Mouse (Mus musculus) CH12.LX (cell line): ENCODE measurements around the gene Hist1h2be. TPM values are rescaled to one million over a fixed set of nuclear protein-coding genes. Genes with fewer than 3 reads are reported as not detected.
"Not testable (repeated sequence)": the region's sequence is repeated elsewhere in the genome, so short reads cannot be mapped to it uniquely, and the experiment has no call there.

Experiments used
- DNase-seq: peaks from one replicate; pipeline ENCODE4 v3.0.0-alpha.2; 2013; ENCODE audit errors: extremely low read depth
- H3K27ac ChIP-seq: 2 replicates; pipeline ENCODE4 v1.5.1; 2012; ENCODE audit warnings: low read depth, mild to moderate bottlenecking, control low read depth, moderate library complexity; ENCODE audit not compliant: insufficient read depth
- H3K27me3 ChIP-seq: replicated peaks from 2 replicates; pipeline ENCODE3; 2012; ENCODE audit warnings: inconsistent platforms
- H3K36me3 ChIP-seq, 2 experiments: replicated peaks in 1 of 2; 2 replicates each; pipeline versions ENCODE3 to v1.6.1; 2012; ENCODE audit warnings: inconsistent platforms in 1 of 2, low read length in 1 of 2, mild to moderate bottlenecking in 1 of 2, mixed read lengths in 1 of 2, moderate library complexity in 1 of 2; ENCODE audit not compliant: control insufficient read depth in 1 of 2, insufficient read depth in 1 of 2
- H3K4me1 ChIP-seq, 2 experiments: 2 replicates each; pipeline ENCODE4 v1.6.1; 2012; ENCODE audit warnings: inconsistent platforms in 1 of 2, moderate library complexity in 1 of 2; ENCODE audit not compliant: insufficient read depth in 2 of 2, control insufficient read depth in 1 of 2
- H3K4me2 ChIP-seq: 2 replicates; pipeline ENCODE4 v1.6.1; 2012; ENCODE audit warnings: low read depth, mild to moderate bottlenecking, control low read depth; ENCODE audit not compliant: poor library complexity, insufficient read depth, severe bottlenecking
- H3K4me3 ChIP-seq, 3 experiments: fragments of 150-350 bp in 1 of 3; sonication (generic) in 1 of 3; replicated peaks in 1 of 3; 2 replicates each; pipeline versions ENCODE3 to v1.5.1; 2011 to 2012; ENCODE audit warnings: low read depth in 2 of 3, low read length in 2 of 3, mild to moderate bottlenecking in 2 of 3, moderate library complexity in 2 of 3, control low read depth in 1 of 3, improper control_type of control experiment in 1 of 3, inconsistent platforms in 1 of 3, mixed read lengths in 1 of 3; ENCODE audit not compliant: poor library complexity in 1 of 3
- H3K79me2 ChIP-seq: replicated peaks from 2 replicates; pipeline ENCODE4 v1.6.1; 2012; ENCODE audit warnings: mild to moderate bottlenecking, moderate library complexity; ENCODE audit not compliant: control insufficient read depth, poor library complexity, insufficient read depth, severe bottlenecking; ENCODE audit errors: extremely low read depth
- H3K9ac ChIP-seq: 2 replicates; pipeline ENCODE4 v1.6.1; 2012; ENCODE audit warnings: low read depth, mild to moderate bottlenecking, control low read depth, moderate library complexity; ENCODE audit not compliant: insufficient read depth
- H3K9me3 ChIP-seq: replicated peaks from 2 replicates; pipeline ENCODE3; 2012; ENCODE audit warnings: low read length, inconsistent platforms, mixed read lengths
- CHD1 ChIP-seq: IDR thresholded peaks from 2 replicates; pipeline ENCODE4 v1.6.1; 2012; ENCODE audit warnings: low read depth, low read length, improper control_type of control experiment, inconsistent platforms
- CHD2 ChIP-seq: IDR thresholded peaks from 2 replicates; pipeline ENCODE4 v1.6.1; 2011; ENCODE audit warnings: low read length, improper control_type of control experiment
- CTCF ChIP-seq, 2 experiments: IDR thresholded peaks in 1 of 2; conservative IDR thresholded peaks in 1 of 2; 2 replicates each; pipeline ENCODE4 v1.5.1; 2011 to 2012; ENCODE audit warnings: low read depth in 2 of 2, low read length in 2 of 2, improper control_type of control experiment in 1 of 2, inconsistent platforms in 1 of 2, mild to moderate bottlenecking in 1 of 2, moderate library complexity in 1 of 2
- E2F4 ChIP-seq: IDR thresholded peaks from 2 replicates; pipeline ENCODE4 v1.6.1; 2011; ENCODE audit warnings: low read depth, low read length, improper control_type of control experiment; ENCODE audit not compliant: insufficient replicate concordance
- EP300 ChIP-seq: IDR thresholded peaks from 2 replicates; pipeline ENCODE4 v1.6.1; 2011; ENCODE audit warnings: low read length, improper control_type of control experiment
- ETS1 ChIP-seq: conservative IDR thresholded peaks from 2 replicates; pipeline ENCODE4 v1.6.1; 2012; ENCODE audit warnings: low read depth, mild to moderate bottlenecking, inconsistent platforms, low read length, improper control_type of control experiment, moderate library complexity
- GABPA ChIP-seq: IDR thresholded peaks from 2 replicates; pipeline ENCODE4 v1.6.1; 2012; ENCODE audit warnings: low read depth, low read length, improper control_type of control experiment, inconsistent platforms; ENCODE audit not compliant: insufficient replicate concordance
- HCFC1 ChIP-seq: IDR thresholded peaks from 2 replicates; pipeline ENCODE4 v1.6.1; 2012; ENCODE audit warnings: low read depth, mild to moderate bottlenecking, inconsistent platforms, low read length, improper control_type of control experiment
- IRF4 ChIP-seq: IDR thresholded peaks from 2 replicates; pipeline ENCODE4 v1.6.1; 2014; ENCODE audit warnings: low read depth, mild to moderate bottlenecking, inconsistent platforms, low read length, improper control_type of control experiment
- JUN ChIP-seq: IDR thresholded peaks from 2 replicates; pipeline ENCODE4 v1.6.1; 2011; ENCODE audit warnings: low read depth, mild to moderate bottlenecking, low read length, improper control_type of control experiment, moderate library complexity; ENCODE audit not compliant: insufficient read depth
- JUND ChIP-seq: conservative IDR thresholded peaks from 2 replicates; pipeline ENCODE4 v1.6.1; 2011; ENCODE audit warnings: low read depth, low read length, improper control_type of control experiment
- KAT2A ChIP-seq: IDR thresholded peaks from 2 replicates; pipeline ENCODE4 v1.6.1; 2012; ENCODE audit warnings: low read length, improper control_type of control experiment, inconsistent platforms; ENCODE audit not compliant: insufficient replicate concordance
- MAFK ChIP-seq: IDR thresholded peaks from 2 replicates; pipeline ENCODE4 v1.6.1; 2011; ENCODE audit warnings: low read length, improper control_type of control experiment; ENCODE audit not compliant: insufficient replicate concordance
- MAX ChIP-seq: IDR thresholded peaks from 2 replicates; pipeline ENCODE4 v1.6.1; 2011; ENCODE audit warnings: low read length, improper control_type of control experiment
- MEF2A ChIP-seq: IDR thresholded peaks from 2 replicates; pipeline ENCODE4 v1.6.1; 2014; ENCODE audit warnings: low read depth, mild to moderate bottlenecking, inconsistent platforms, low read length, improper control_type of control experiment, borderline replicate concordance
- MXI1 ChIP-seq: IDR thresholded peaks from 2 replicates; pipeline ENCODE4 v1.6.1; 2011; ENCODE audit warnings: mild to moderate bottlenecking, low read depth, low read length, improper control_type of control experiment
- NELFE ChIP-seq: IDR thresholded peaks from 2 replicates; pipeline ENCODE4 v1.6.1; 2011; ENCODE audit warnings: low read depth, low read length, improper control_type of control experiment
- POLR2A ChIP-seq: IDR thresholded peaks from 2 replicates; pipeline ENCODE4 v1.6.1; 2011; ENCODE audit warnings: low read depth, mild to moderate bottlenecking, improper control_type of control experiment, low read length
- POLR2AphosphoS2 ChIP-seq: IDR thresholded peaks from 2 replicates; pipeline ENCODE4 v1.6.1; 2011; ENCODE audit warnings: low read depth, low read length, improper control_type of control experiment
- SIN3A ChIP-seq: IDR thresholded peaks from 2 replicates; pipeline ENCODE4 v1.6.1; 2012; ENCODE audit warnings: low read length, improper control_type of control experiment, inconsistent platforms
- TBP ChIP-seq: conservative IDR thresholded peaks from 2 replicates; pipeline ENCODE4 v1.6.1; 2011; ENCODE audit warnings: low read depth, low read length, improper control_type of control experiment
- TCF12 ChIP-seq: IDR thresholded peaks from 2 replicates; pipeline ENCODE4 v1.6.1; 2014; ENCODE audit warnings: low read depth, mild to moderate bottlenecking, inconsistent platforms, low read length, improper control_type of control experiment
- UBTF ChIP-seq: IDR thresholded peaks from 2 replicates; pipeline ENCODE4 v1.6.1; 2012; ENCODE audit warnings: low read depth, mild to moderate bottlenecking, inconsistent platforms, low read length, improper control_type of control experiment, moderate library complexity
- USF2 ChIP-seq: conservative IDR thresholded peaks from 2 replicates; pipeline ENCODE4 v1.6.1; 2011; ENCODE audit warnings: low read depth, low read length, improper control_type of control experiment
- ZMIZ1 ChIP-seq: IDR thresholded peaks from 2 replicates; pipeline ENCODE4 v1.6.1; 2012; ENCODE audit warnings: low read depth, mild to moderate bottlenecking, inconsistent platforms, low read length, improper control_type of control experiment
- dilution Hi-C: fragments of 300-500 bp; cut with MboI; formaldehyde crosslinking; loops from 2 replicates; pipeline ENCODE4 v1.14.3; 2020; ENCODE audit warnings: low sequenced_read_pairs; ENCODE audit not compliant: extremely low pct_unique_long_range_greater_than_20kb, extremely low pct_ligation_motif_present
- in situ Hi-C: fragments of 300-500 bp; cut with MboI; formaldehyde crosslinking; loops from 3 replicates; pipeline ENCODE4 v1.14.3; 2019; ENCODE audit warnings: low sequenced_read_pairs, low pct_ligation_motif_present, low pct_unique_long_range_greater_than_20kb, mixed read lengths
- polyA plus RNA-seq: library from polyadenylated mRNA; unstranded; fragments of >175 nt; gene quantifications from 2 replicates; pipeline ENCODE4 v1.2.1, GENCODE M21; 2012; ENCODE audit warnings: low read depth; ENCODE audit not compliant: insufficient read length
- total RNA-seq, 2 experiments: library from RNA; depleted of rRNA; stranded (reverse); fragments of 300-350 nt in 1 of 2; fragments of >200 nt in 1 of 2; gene quantifications; 2 replicates each; pipeline ENCODE4 v1.2.3; 2012 to 2014

Gene Hist1h2be
- total and polyA plus RNA-seq, 3 experiments = 0.70 to 282 (median 4.7) TPM

GRCm38 (mm10) chr13:23562699-23563462 lies 58.0 kb downstream of the Hist1h2be start:
- TF ChIP-seq HCFC1 (peak; percentile 50; the same call in 1 of the 2 replicates), CHD1 (peak; percentile 16; the same call in 1 of the 2 replicates), ZMIZ1 (no peak), MAX (0 out of 2 replicates have a peak, but pooled peaks have one; percentile 8), USF2 (no peak), TBP (peak; percentile 93), CTCF (conservative IDR thresholded peaks at IDR 0.05 in 1 of 2, IDR thresholded peaks at IDR 0.05 in 1 of 2; ENCODE audit: low read depth in 2 of 2, low read length in 2 of 2) (peak in 1 of 2 experiments; percentile 59; a peak in 2 of 4 replicates), CHD2 (peak; percentile 24; the same call in 1 of the 2 replicates), JUND (no peak), UBTF (no peak), TCF12 (peak; percentile 65; the same call in 1 of the 2 replicates), SIN3A (peak; percentile 5; the same call in 1 of the 2 replicates), EP300 (no peak), MAFK (0 out of 2 replicates have a peak, but pooled peaks have one; percentile 69), MXI1 (0 out of 2 replicates have a peak, but pooled peaks have one; percentile 5), IRF4 (no peak), GABPA (no peak)
- H3K4me1 ChIP-seq = peaks cover 3 to 22% of the 10 kb centered on the region in 2 experiments; a peak in 2 of 4 replicates
- peak overlapping the region; percentile 100 for H3K9ac ChIP-seq
- peak overlapping the region; percentile 35 to 58 (median 49) for H3K4me3 ChIP-seq
- H3K36me3 ChIP-seq = no peaks in the 10 kb centered on the region
- no peaks in the 10 kb centered on the region for H3K9me3 ChIP-seq
- peak; percentile 76 for DNase-seq
- in situ Hi-C loops = loop anchor here (25.0 kb wide), 1 partner anchor 1826 kb away; the partner anchor contains the start of gene Hist1h4j
- H3K27me3 ChIP-seq = no peaks in the 10 kb centered on the region
- dilution Hi-C loops = no loop called here
- H3K27ac ChIP-seq = peak overlapping the region; percentile 97
- H3K4me2 ChIP-seq = peak overlapping the region; percentile 99
- H3K79me2 ChIP-seq = no peaks in the 10 kb centered on the region

GRCm38 (mm10) chr13:23561883-23562659 lies 58.9 kb downstream of the Hist1h2be start, which contains the start of gene Hist1h3e:
Gene Hist1h3e, minus strand, starts transcription at chr13:23562369.
- H3K79me2 ChIP-seq, dilution Hi-C loops, H3K27me3 ChIP-seq, H3K9me3 ChIP-seq, H3K36me3 ChIP-seq: not testable (repeated sequence)
- peak within 1 kb of the TSS; percentile 35 to 58 (median 49) for H3K4me3 ChIP-seq
- peak within 1 kb of the TSS; percentile 99 for H3K4me2 ChIP-seq
- in situ Hi-C loops = loop anchor here (25.0 kb wide), 1 partner anchor 1825 kb away; the partner anchor contains the start of gene Hist1h4j
- H3K9ac ChIP-seq = peak within 1 kb of the TSS; percentile 100
- peaks cover 3 to 27% of the 10 kb centered on the region in 2 experiments; a peak in 2 of 4 replicates for H3K4me1 ChIP-seq
- peak within 1 kb of the TSS; percentile 97 for H3K27ac ChIP-seq
- DNase-seq = peak; percentile 98
- TF ChIP-seq MAFK (0 out of 2 replicates have a peak, but pooled peaks have one; percentile 24), E2F4 (peak; percentile 86; the same call in 1 of the 2 replicates), NELFE (peak; percentile 100), MXI1 (peak; percentile 61; the same call in 1 of the 2 replicates), CHD1 (0 out of 2 replicates have a peak, but pooled peaks have one; percentile 33), TCF12 (peak; percentile 84), TBP (peak; percentile 99), JUND (peak; percentile 60), ZMIZ1 (peak; percentile 100), ETS1 (0 out of 2 replicates have a peak, but pooled peaks have one; percentile 17), MEF2A (peak; percentile 62; the same call in 1 of the 2 replicates), KAT2A (0 out of 2 replicates have a peak, but pooled peaks have one; percentile 63), HCFC1 (peak; percentile 80), JUN (peak; percentile 54), POLR2AphosphoS2 (peak; percentile 98), POLR2A (peak; percentile 98), MAX (0 out of 2 replicates have a peak, but pooled peaks have one; percentile 70), SIN3A (peak; percentile 80), IRF4 (peak; percentile 49), CTCF (conservative IDR thresholded peaks at IDR 0.05 in 1 of 2, IDR thresholded peaks at IDR 0.05 in 1 of 2; ENCODE audit: low read depth in 2 of 2, low read length in 2 of 2) (0 out of 4 replicates have a peak, but pooled peaks of 1 of the 2 experiments have one; percentile 0)
